Mouse (Mus musculus): ENCODE data around the gene Sart1.
"Not testable (repeated sequence)": the region's sequence is repeated elsewhere in the genome, so short reads cannot be mapped to it uniquely, and the experiment has no call there.

Sart1 gene

DNA sequence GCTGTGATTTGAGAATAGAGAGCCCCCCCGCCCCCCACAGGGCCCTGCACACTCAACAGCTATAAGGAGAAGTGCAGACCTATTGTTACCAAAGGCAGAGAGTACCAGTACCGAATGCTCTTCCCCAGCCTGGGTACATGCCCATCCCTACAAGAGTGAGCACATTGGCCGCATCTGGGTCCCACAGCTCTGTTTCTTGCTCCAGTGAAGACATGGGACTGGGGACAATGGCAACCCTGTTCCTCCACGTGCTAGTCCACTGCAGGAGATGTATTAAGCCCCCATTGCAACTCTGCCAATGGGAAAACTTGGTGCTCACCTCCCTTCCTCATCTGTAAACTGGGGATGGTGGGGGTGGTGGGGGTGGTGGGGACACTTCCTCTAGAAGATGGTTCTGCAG is 25.3 kb upstream of the Sart1 start:
- DNase-seq = no peak

GRCm38 (mm10) chr19:5411961-5412360 is 23.5 kb upstream of the Sart1 start:
- DNase-seq = no peak

DNA sequence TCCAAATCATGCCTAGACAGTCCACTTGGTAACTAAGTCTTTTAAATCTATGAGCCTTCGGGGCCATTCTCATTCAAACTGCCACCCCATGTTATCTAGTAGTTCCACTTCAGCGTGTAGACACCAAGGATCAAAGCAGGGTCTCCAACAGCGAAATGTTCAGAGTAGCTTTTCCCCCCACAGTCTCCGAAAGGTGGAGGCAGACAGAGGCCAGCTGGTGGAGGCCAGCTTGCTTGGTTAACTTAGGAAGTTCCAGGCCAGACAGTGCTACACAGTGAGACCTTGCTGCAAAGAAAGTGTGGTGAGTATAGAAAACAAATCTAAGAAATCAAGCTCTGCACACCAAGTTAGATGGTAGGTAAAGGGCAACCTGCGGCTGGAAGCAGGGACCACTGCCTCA is 22.1 kb upstream of the Sart1 start:
- DNase-seq = no peak

DNA sequence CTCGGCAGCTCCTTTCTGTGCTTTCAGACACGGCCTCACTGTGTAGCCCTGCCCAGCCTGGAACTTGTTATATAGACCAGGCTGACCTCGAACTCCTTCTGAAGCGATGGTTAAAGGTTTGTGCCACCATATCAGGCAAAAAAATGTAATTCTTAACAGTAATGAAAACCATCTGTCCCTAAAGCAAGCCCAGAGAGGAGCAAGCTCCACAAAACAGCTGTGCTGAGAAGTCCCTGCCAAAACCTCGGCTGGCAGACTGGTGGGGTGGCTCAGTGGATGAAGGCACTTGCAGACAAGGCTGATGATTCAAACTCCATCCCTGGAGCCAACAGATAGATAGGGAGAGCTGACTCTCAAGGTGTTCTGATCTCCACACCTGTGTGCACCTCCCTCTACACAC is 20.6 kb upstream of the Sart1 start:
- DNase-seq = no peak

DNA sequence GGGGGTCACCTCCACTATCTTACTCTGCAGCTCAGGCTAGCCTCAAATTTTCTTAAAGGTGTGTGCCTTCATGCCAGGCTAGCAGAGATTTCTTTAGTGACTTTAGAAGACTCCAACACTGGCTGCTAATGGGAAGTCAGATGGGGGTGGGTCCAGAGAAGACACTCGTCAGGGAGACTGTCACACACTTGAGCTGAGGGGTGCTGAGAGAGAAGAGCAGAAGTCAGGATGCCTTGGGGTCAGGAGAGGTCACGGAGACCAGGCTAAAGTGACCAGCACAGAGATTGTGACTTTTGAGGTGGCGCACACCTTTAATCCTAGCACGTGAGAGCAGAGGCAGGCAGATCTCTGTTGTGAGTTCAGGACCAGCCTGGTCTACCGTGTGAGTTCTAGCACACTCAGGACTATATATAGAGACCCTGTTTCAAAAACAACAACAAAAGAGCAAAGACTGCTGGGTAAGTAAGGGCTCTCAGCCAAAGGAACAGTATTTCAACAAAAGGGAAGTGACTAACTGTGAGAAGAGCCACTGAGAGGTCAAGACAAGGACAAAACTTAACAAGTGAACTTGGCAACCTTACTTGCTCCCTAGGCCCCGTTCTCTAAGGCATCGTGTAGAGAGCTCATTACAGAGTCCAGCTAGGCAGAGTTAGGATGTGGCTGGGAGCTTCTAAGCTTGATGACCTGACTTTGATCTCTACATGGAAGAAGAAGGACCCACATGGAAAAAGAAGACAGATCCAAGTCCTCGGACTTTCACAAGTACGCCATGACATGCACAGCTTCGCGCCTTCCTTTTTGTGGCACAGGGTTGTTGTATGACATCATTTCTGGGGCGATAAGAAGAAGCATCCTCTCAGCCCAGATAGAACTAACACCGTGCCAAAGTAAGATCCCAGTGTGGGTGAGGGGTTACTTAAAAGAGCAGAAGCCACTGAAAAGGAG is 19.8 kb upstream of the Sart1 start:
- DNase-seq = peak; percentile 67

DNA sequence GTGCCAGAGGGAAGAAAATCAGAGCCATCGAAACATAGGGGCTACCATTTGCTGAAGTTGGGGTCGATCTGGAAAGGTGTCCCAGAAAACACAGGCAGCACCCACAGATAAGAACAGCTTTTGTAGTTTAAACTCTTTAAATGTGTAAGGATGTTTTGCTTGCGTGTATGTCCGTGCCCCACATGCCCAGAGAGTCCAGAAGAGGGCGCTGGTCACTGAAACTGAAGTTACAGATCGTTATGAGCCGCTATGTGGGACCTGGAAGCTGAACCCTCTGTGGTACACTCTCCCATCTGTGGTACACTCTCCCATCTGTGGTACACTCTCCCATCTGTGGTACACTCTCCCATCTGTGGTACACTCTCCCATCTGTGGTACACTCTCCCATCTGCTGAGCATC is 18.6 kb upstream of the Sart1 start:
- peak; percentile 78 for DNase-seq

DNA sequence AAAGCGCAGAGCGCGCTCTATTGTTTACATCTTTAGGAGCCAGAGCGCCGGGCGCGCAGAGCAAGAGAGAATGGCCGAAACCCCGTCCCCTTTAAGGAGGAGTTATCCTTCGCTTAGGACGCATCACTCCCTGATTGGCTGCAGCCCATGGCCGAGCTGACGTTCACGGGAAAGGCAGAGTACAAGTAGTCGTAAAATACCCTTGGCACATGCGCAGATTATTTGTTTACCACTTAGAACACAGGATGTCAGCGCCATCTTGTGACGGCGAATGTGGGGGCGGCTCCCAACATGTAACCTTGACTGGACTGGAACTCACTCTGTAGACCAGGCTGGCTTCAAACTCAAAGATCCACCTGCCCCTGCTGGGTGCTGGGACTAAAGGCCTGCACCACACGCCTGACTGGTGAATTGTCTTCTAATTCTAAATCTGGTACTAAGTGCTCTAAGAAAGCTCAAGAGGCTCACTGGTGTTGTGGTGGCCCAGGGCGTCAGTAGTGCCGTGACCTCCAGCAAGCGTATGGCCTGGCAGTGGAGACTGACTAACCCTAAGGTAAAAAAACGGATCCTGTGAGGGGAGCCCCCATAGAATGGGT is 18.1 kb upstream of the Sart1 start:
- peak; percentile 79 for DNase-seq

DNA sequence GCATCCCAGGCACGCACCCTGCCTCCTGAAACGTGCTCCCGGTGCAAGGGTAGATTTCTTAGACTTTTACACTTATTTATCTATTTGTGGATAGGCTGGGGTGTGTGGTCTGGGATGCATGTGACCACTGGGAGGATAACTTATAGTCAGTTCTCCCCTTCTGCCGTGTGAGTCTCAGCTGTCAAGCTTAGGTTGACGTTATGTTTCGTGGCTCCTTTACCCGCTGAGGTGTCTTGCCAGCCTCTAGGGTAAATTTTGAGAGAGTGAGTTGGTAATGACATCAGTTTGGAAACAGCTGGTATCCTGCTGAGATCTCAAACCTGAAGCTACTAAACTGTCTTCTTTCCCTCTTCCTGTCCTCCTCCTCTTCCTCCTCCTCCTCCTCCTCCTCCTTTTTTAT is 17.4 kb upstream of the Sart1 start:
- DNase-seq = no peak

- DNase-seq = no peak
These were observed 13.8 kb upstream of the Sart1 start, which contains the start of gene Tsga10ip for GRCm38 (mm10) chr19:5402293-5402692. TSS of gene Tsga10ip (minus strand) at chr19:5402526.

DNA sequence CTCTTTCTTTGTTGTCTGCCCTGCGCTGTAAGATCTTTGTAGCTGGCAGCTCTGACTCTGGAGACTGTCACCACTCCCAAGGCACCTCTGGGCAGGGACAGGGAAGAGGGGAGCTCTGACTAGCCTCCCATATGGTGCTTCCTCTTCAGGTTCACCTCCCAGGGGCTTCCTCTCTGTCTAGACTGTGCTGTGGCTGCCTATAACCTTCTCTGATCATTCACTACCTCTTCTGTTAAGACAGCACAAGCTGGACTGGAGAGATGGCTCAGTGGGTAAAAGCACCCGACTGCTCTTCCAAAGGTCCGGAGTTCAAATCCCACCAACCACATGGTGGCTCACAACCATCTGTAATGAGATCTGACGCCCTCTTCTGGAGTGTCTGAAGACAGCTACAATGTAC is 12.6 kb upstream of the Sart1 start:
- not testable (repeated sequence) for DNase-seq

- no peak for DNase-seq
These were observed 6.9 kb upstream of the Sart1 start for GRCm38 (mm10) chr19:5395371-5395770.

DNA sequence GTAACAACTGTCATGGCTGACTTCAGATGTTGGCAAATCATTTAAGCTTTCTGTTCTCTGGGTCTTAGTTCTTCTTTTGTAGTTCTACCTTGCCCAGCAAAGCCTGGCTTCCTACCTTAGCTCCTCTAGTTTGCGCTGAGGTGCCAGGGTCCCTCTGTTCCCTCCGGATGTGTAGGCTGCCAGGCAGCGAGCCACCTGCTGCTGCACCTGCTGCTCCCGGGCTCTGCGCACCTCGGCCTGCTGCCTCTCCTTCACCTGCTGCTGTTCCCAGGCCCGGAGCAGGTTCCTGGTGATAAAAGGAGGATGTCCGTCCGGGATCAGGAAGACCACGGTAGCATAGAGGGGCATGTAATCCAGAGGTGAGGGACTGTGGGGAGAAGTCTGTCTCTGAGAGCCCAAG is 5.7 kb upstream of the Sart1 start:
- no peak for DNase-seq

DNA sequence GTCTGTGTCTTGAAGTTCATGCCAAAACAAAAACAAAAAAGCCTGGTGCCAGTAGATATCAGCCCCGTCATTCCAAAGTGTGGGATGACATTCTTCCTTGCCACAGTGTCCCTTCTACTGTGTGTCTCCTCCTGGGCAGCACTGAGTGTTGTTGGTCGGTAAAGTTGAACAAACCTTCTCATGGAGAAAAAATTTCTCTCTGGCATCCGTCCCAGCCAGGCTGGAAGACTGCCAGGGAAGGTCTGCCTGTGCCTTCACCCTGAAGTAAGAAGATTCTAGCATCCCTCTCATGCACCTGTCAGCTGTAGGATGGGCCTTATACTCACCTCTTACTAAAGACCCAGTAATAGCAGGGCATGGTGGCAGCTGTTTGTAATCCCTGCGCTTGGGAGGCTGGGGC is 4.4 kb upstream of the Sart1 start:
- peak; percentile 81 for DNase-seq

GRCm38 (mm10) chr19:5390416-5390815 is 1.9 kb upstream of the Sart1 start:
- no peak for DNase-seq

DNA sequence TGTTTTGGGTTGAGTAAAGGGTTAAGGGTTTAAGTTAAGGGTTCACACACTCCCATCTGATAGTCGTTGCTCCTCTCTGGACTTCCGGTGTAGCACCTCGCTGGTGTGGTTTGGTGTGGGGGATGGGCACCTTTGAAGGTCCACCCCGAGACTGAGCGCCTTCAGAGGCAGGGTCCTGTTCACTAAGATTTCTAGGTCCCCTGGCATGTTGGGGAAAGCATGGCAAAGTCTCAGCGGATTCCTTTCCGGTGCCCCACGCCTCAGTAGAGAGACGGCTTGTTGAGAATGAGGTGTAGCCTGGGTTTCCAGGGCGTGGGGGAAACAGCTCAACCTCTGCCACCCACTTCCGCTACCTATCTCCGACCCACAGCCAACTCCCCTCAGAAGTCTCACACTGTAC is 1.1 kb upstream of the Sart1 start:
- DNase-seq = peak; percentile 37

DNA sequence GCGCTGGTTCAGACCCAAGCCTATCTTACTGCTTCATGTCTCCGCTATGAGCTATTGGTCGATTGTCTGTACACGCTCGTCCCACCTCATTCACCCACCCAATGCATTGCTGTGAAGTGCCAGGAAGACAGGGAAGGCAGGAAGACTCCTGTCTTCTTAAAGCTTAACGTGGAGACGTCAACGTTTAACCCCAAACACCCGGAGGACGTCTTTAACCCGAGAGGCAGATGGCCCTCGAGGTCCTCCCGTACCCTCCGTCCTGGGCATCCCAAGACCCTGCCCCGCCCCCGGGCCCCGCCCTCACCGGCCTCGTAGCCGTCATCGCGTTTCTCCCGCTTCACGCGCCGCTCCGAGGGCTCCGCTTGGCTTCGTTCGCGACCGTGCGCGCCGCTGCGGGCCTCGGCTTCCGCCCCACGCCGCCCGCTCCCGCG is 477 bp downstream of the Sart1 start:
- DNase-seq = no peak

GRCm38 (mm10) chr19:5384715-5385114 is 3.8 kb downstream of the Sart1 start:
- no peak for DNase-seq

- no peak for DNase-seq
These were observed 5.2 kb downstream of the Sart1 start for GRCm38 (mm10) chr19:5383326-5383725.

DNA sequence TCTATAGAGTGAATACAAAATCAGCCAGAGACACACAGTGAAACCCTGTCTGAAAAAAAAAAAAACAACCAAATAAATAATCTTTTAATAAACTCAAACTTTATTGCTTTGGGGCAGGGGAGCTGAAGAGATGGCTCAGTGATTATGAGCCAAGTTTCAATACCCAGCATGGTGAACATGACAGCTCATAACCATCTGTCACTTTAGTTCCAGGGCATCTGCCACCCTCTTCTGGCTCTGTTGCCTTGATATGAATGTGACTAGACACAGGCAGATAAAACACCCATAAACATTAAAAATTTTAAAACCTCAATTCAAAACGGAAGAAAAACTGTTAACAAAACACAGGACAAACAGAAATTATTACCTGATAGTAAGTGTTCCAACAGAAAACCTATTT is 11.1 kb downstream of the Sart1 start:
- no peak for DNase-seq

GRCm38 (mm10) chr19:5374748-5375147 is 13.8 kb downstream of the Sart1 start:
- DNase-seq = no peak

DNA sequence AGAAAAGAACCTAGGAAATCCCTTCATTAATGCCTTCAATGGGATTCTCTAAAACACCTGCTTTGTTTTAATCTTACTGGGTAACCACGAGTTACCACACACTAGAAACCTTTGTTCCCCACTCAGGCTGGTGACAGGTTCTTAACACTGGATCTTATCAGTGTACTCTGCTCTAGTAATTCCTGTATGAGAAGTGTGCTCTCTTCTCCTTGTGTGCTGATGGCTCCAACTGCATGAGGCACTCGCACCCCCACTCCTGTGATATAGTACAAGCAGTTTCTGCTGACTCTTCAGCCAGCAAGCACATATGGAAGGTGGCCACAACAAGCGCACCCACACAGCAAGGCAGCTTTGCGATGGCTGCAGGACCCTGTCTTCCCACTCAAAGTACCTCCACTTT is 14.3 kb downstream of the Sart1 start:
- no peak for DNase-seq

- DNase-seq = no peak
These were observed 15.8 kb downstream of the Sart1 start for GRCm38 (mm10) chr19:5372724-5373123.

DNA sequence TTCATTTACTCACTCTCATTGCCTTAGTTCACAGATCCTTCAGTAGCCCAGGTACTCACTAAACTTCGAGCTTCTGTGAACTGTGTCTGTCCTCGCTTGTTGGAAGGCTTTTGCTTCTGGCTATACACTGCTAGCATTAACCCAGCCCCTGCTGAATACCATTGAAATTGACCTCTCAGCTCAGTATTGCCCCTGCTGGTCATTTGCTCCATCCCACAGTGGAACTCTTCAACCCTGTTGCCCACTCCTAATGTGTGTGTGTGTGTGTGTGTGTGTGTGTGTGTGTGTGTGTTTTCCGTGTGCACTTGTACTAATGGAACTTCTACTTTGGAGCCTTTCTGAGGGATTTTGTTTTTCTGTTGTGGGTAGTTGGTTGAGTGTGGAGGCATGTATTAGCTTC is 17.6 kb downstream of the Sart1 start:
- DNase-seq = no peak

- no peak for DNase-seq
These were observed 21.0 kb downstream of the Sart1 start for GRCm38 (mm10) chr19:5367455-5367854.

- DNase-seq = no peak
These were observed 21.5 kb downstream of the Sart1 start, which contains the start of gene Banf1 for GRCm38 (mm10) chr19:5367053-5367359. TSS of gene Banf1 (minus strand) at chr19:5367168.
